Mouse (Mus musculus) liver, embryonic 13.5 days (tissue): ENCODE results near the gene Ddx58. TPM values are rescaled to one million over a fixed set of nuclear protein-coding genes. Genes with fewer than 3 reads are reported as not detected.
A peak's percentile ranks its signal among the peaks of the same experiment; 100 is the strongest.

Experiments used
- ATAC-seq: fragments of 200-750 bp; cut with Nextera tagmentation; 2 replicates; pipeline ENCODE4 v1.8.0; 2017; ENCODE audit warnings: low read depth, mild to moderate bottlenecking, moderate number of reproducible peaks, moderate library complexity
- DNase-seq: peaks from one replicate; pipeline ENCODE4 v3.0.0; 2022
- H3K27ac ChIP-seq: fragments of 300-500 bp; sonication (generic); 2 replicates; pipeline ENCODE4 v1.5.1; 2015; ENCODE audit warnings: moderate library complexity, mild to moderate bottlenecking, inconsistent platforms
- H3K27me3 ChIP-seq: fragments of 300-500 bp; sonication (generic); 2 replicates; pipeline ENCODE4 v1.6.1; 2015; ENCODE audit warnings: mild to moderate bottlenecking, inconsistent platforms
- H3K36me3 ChIP-seq: fragments of 300-500 bp; sonication (generic); 2 replicates; pipeline ENCODE4 v1.6.1; 2015; ENCODE audit warnings: mild to moderate bottlenecking, inconsistent platforms
- H3K4me1 ChIP-seq: fragments of 300-500 bp; sonication (generic); replicated peaks from 2 replicates; pipeline ENCODE4 v1.6.1; 2015; ENCODE audit warnings: inconsistent platforms
- H3K4me2 ChIP-seq: fragments of 300-500 bp; sonication (generic); 2 replicates; pipeline ENCODE4 v1.6.1; 2015; ENCODE audit warnings: inconsistent platforms, mild to moderate bottlenecking, moderate library complexity
- H3K4me3 ChIP-seq: fragments of 300-500 bp; sonication (generic); replicated peaks from 2 replicates; pipeline ENCODE4 v1.5.1; 2015; ENCODE audit warnings: mild to moderate bottlenecking, inconsistent platforms
- H3K9ac ChIP-seq: fragments of 300-500 bp; sonication (generic); 2 replicates; pipeline ENCODE4 v1.6.1; 2015; ENCODE audit warnings: mild to moderate bottlenecking, inconsistent platforms
- H3K9me3 ChIP-seq: fragments of 300-500 bp; sonication (generic); replicated peaks from 2 replicates; pipeline ENCODE4 v1.6.1; 2016; ENCODE audit warnings: inconsistent platforms
- WGBS: fragments of 180-500 bp; shearing (Covaris S2); methylation state at CpG from one replicate; pipeline ENCODE4 v1.1.7; 2015; ENCODE audit not compliant: insufficient replicate concordance; 5-methylcytosine and 5-hydroxymethylcytosine counted together
- polyA plus RNA-seq: library from polyadenylated mRNA; unstranded; fragments of >200 nt; fragmentation: Nextera tagmentation; extraction: Ambion mirVana; gene quantifications from 2 replicates; pipeline ENCODE4 v1.2.1, GENCODE M21; 2015

The Ddx58 gene
- polyA plus RNA-seq, 1 experiment from 2014 or later: 2.8 TPM

GRCm38 (mm10) chr4:40233062-40233664 lies 6.5 kb downstream of the Ddx58 start:
- H3K36me3 ChIP-seq: peaks cover 3% of the 10 kb centered on the region; the same call in 1 of the 2 replicates
- no peaks in the 10 kb centered on the region for H3K9me3 ChIP-seq
- WGBS: 63% methylated on average over 7 of the region's 7 CpGs
- H3K4me1 ChIP-seq: no peaks in the 10 kb centered on the region
- H3K27ac ChIP-seq: no peak overlapping the region
- H3K9ac ChIP-seq: no peak overlapping the region
- no peak for DNase-seq
- no peak for ATAC-seq
- H3K27me3 ChIP-seq: no peaks in the 10 kb centered on the region
- H3K4me2 ChIP-seq: no peak overlapping the region
- no peak overlapping the region for H3K4me3 ChIP-seq

DNA sequence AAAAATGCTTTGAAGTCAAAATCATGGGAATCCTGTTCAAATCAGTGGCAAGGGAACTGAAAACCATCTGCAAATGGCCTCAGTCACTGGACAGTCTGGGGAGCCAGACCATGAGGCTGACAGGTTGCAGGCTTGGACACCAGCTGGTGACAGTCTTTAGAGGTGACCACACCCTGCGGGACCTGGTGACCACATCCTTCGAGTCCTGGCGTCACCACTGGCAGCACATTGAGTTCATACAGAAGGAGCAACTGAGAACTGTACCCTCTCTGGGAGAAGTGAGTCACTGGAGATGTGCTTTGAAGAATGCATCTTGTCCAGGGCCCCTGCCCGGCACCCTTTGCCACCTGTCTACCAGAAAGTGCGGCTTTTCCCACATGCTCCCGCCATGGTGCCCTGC lies 9.9 kb downstream of the Ddx58 start:
- Histone ChIP-seq H3K9ac (no peak overlapping the region), H3K4me3 (no peak overlapping the region), H3K4me1 (no peaks in the 10 kb centered on the region), H3K4me2 (no peak overlapping the region), H3K27me3 (no peaks in the 10 kb centered on the region), H3K27ac (no peak overlapping the region), H3K36me3 (no peaks in the 10 kb centered on the region), H3K9me3 (no peaks in the 10 kb centered on the region)
- ATAC-seq: no peak
- DNase-seq: no peak
- 80% methylated on average over 6 of the region's 6 CpGs for WGBS

- no peak overlapping the region for H3K4me3 ChIP-seq
- H3K36me3 ChIP-seq: no peaks in the 10 kb centered on the region
- H3K4me2 ChIP-seq: no peak overlapping the region
- 71% methylated on average over 7 of the region's 7 CpGs for WGBS
- H3K27ac ChIP-seq: no peak overlapping the region
- H3K4me1 ChIP-seq: no peaks in the 10 kb centered on the region
- no peak overlapping the region for H3K9ac ChIP-seq
- H3K27me3 ChIP-seq: no peaks in the 10 kb centered on the region
- H3K9me3 ChIP-seq: no peaks in the 10 kb centered on the region
- ATAC-seq (no peak), DNase-seq (no peak)
Observed at GRCm38 (mm10) chr4:40227886-40228285, 11.7 kb downstream of the Ddx58 start.

DNA sequence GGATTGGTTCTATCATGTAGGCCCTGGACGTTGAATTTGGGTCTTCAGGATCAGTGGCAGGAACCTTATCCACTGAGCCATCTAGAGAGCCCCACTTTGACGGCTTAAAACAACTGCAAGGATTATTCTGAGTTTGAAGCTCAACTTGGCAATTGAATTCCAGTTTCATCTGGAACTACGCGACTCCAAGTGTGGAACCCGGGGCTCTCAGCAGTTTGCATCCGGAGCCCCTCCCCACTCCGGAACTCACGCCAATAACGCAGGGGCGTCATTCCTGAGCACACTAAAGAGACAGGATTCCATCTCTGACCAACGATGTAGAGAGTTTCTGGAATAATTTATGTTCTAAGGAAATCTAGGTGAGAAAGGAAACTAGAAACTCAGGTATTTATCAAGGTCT lies 12.5 kb downstream of the Ddx58 start:
- Histone ChIP-seq H3K4me2 (no peak overlapping the region), H3K27ac (no peak overlapping the region), H3K36me3 (no peaks in the 10 kb centered on the region), H3K9me3 (no peaks in the 10 kb centered on the region), H3K4me1 (no peaks in the 10 kb centered on the region), H3K9ac (no peak overlapping the region), H3K4me3 (no peak overlapping the region), H3K27me3 (no peaks in the 10 kb centered on the region)
- ATAC-seq (no peak), DNase-seq (no peak)
- 73% methylated on average over 11 of the region's 11 CpGs for WGBS

DNA sequence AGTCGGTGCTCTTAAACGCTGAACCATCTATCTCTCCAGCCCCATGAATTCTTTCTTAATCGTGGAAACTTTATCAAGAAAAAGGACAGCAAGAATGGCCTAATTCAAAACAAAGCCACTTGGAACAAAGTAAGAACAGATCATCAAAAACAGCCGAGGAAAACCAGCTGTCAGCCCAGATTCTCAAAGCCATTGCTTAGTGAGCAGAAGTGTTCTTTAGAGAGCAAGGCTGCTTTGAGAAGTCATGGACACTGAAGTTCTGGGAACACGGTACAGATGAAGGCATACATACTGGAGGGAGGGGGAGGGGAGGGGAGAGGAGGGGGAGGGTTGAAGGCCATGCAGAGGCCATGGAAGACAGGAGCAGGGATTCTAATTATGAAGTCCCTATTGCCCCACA lies 13.5 kb downstream of the Ddx58 start:
- no peak overlapping the region for H3K4me3 ChIP-seq
- H3K27ac ChIP-seq: no peak overlapping the region
- WGBS: 57% methylated on average over 5 of the region's 5 CpGs
- no peak overlapping the region for H3K9ac ChIP-seq
- H3K27me3 ChIP-seq: no peaks in the 10 kb centered on the region
- ATAC-seq (no peak), DNase-seq (no peak)
- H3K4me1 ChIP-seq: no peaks in the 10 kb centered on the region
- no peaks in the 10 kb centered on the region for H3K36me3 ChIP-seq
- no peak overlapping the region for H3K4me2 ChIP-seq
- H3K9me3 ChIP-seq: no peaks in the 10 kb centered on the region

- Histone ChIP-seq H3K9ac (no peak overlapping the region), H3K4me3 (no peak overlapping the region), H3K27ac (no peak overlapping the region), H3K9me3 (no peaks in the 10 kb centered on the region), H3K4me2 (no peak overlapping the region), H3K36me3 (no peaks in the 10 kb centered on the region), H3K27me3 (no peaks in the 10 kb centered on the region), H3K4me1 (no peaks in the 10 kb centered on the region)
- ATAC-seq: no peak
- 45% methylated on average over 21 of the region's 21 CpGs for WGBS
- no peak for DNase-seq
Observed at GRCm38 (mm10) chr4:40221876-40222585, 17.6 kb downstream of the Ddx58 start.

DNA sequence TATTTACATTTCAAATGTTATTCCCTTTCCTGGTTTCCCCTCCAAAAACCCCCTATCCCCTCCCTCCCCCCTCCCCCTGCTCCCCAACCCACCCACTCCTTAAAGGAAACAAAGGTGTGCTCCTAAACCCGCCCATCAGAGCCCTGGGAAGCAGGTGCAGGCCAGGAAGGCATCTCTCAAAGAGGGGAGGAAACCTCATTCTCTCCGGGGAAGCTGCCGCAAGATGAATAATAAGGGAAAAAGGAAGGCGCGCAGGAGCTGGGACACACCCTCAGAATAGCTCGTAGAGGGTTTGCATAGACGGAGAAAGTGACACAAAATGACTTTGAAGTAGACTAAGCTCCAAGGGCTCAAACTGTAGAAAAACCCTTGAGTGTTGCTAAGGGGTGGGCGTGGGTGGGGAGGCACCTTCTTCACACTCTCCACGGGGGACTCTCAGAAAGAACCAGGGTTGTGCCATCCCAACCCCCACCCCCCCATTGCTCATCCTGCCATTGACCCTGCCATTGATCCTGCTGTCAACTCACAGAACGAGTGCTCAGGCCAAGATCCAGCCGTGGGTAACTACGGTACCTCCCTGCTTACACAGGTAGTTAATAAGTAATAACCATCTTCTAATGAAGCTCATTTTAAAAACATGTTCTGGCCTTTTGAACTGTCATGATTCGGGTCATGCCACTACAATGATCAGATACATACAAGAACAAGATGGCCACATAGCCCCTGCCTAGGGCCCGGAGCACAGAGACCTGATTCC lies 18.4 kb downstream of the Ddx58 start:
- H3K36me3 ChIP-seq: no peaks in the 10 kb centered on the region
- 28% methylated on average over 14 of the region's 14 CpGs for WGBS
- no peak overlapping the region for H3K27ac ChIP-seq
- no peak overlapping the region for H3K4me3 ChIP-seq
- H3K9me3 ChIP-seq: no peaks in the 10 kb centered on the region
- H3K9ac ChIP-seq: no peak overlapping the region
- H3K27me3 ChIP-seq: no peaks in the 10 kb centered on the region
- ATAC-seq (no peak), DNase-seq (no peak)
- peak overlapping the region; percentile 26 for H3K4me2 ChIP-seq
- no peaks in the 10 kb centered on the region for H3K4me1 ChIP-seq

GRCm38 (mm10) chr4:40220437-40220836 lies 19.2 kb downstream of the Ddx58 start:
- H3K9ac ChIP-seq: no peak overlapping the region
- ATAC-seq: no peak
- no peak overlapping the region for H3K27ac ChIP-seq
- WGBS: 24% methylated on average over 12 of the region's 12 CpGs
- no peaks in the 10 kb centered on the region for H3K9me3 ChIP-seq
- H3K4me1 ChIP-seq: no peaks in the 10 kb centered on the region
- DNase-seq: no peak
- no peak overlapping the region for H3K4me3 ChIP-seq
- no peaks in the 10 kb centered on the region for H3K27me3 ChIP-seq
- no peaks in the 10 kb centered on the region for H3K36me3 ChIP-seq
- no peak overlapping the region; the same call in 1 of the 2 replicates for H3K4me2 ChIP-seq

- Histone ChIP-seq H3K9ac (no peak overlapping the region), H3K36me3 (no peaks in the 10 kb centered on the region), H3K9me3 (no peaks in the 10 kb centered on the region), H3K27me3 (no peaks in the 10 kb centered on the region), H3K4me1 (no peaks in the 10 kb centered on the region), H3K4me2 (no peak overlapping the region), H3K4me3 (no peak overlapping the region), H3K27ac (no peak overlapping the region)
- no peak for ATAC-seq
- no peak for DNase-seq
- WGBS: 47% methylated on average over 7 of the region's 7 CpGs
Observed at GRCm38 (mm10) chr4:40218382-40218781, 21.2 kb downstream of the Ddx58 start.

DNA sequence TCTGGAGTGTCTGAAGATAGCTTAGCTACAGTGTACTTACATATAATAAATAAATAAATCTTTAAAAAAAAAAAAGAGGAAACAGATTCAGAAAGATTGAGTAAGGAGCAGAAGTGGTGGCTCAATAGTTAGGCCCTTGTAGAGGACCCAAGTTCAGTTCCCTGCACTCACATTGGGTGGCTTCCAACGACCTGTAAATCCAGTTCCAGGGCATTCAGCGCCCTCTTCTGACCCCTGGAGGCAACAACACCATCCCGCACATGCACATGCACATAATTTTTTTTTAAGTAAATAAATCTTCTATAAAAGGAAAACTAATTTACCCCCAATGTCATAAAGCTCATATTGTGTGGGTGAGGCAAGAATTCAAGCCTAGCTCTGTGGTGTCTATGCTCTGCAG lies 21.7 kb downstream of the Ddx58 start:
- no peak for DNase-seq
- ATAC-seq: no peak
- no peaks in the 10 kb centered on the region for H3K9me3 ChIP-seq
- no peaks in the 10 kb centered on the region for H3K4me1 ChIP-seq
- H3K27ac ChIP-seq: no peak overlapping the region
- H3K36me3 ChIP-seq: no peaks in the 10 kb centered on the region
- WGBS: 48% methylated on average over 3 of the region's 3 CpGs
- no peak overlapping the region for H3K4me2 ChIP-seq
- H3K4me3 ChIP-seq: no peak overlapping the region
- no peaks in the 10 kb centered on the region for H3K27me3 ChIP-seq
- no peak overlapping the region for H3K9ac ChIP-seq

DNA sequence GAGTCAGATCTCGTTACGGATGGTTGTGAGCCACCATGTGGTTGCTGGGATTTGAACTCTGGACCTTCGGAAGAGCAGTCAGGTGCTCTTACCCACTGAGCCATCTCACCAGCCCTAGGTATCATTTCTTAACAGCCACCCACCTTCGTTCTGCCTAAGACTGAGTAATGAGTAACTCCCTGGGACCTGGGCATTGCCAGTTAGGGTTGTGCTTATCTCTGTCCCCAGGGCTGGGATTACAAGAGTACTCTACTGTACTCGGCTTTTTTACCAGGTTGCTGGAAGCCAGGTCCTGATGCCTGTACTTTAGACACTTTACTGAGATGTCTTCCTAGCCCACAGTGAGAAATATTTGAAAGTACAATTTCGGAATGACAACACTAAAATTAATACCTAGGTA lies 27.5 kb downstream of the Ddx58 start:
- Histone ChIP-seq H3K27me3 (no peaks in the 10 kb centered on the region), H3K4me3 (no peak overlapping the region), H3K4me1 (no peaks in the 10 kb centered on the region), H3K36me3 (peaks cover 3% of the 10 kb centered on the region; the same call in 1 of the 2 replicates), H3K27ac (no peak overlapping the region), H3K9me3 (no peaks in the 10 kb centered on the region), H3K9ac (no peak overlapping the region), H3K4me2 (no peak overlapping the region)
- 57% methylated on average over 4 of the region's 6 CpGs for WGBS
- no peak for ATAC-seq
- DNase-seq: no peak
